Mouse (Mus musculus) neural tube, embryonic 14.5 days (tissue): ENCODE data around the gene Metap1d. TPM values are rescaled to one million over a fixed set of nuclear protein-coding genes. Genes with fewer than 3 reads are reported as not detected.

Experiments used
- ATAC-seq: fragments of 200-750 bp; cut with Nextera tagmentation; 2 replicates; pipeline ENCODE4 v1.8.0; 2017; ENCODE audit warnings: low read depth, mild to moderate bottlenecking, moderate TSS enrichment, moderate library complexity
- H3K27ac ChIP-seq: fragments of 300-500 bp; sonication (generic); 2 replicates; pipeline ENCODE4 v1.5.1; 2014; ENCODE audit warnings: low read depth, mild to moderate bottlenecking, control low read depth, low read length, moderate library complexity, mixed read lengths
- H3K27me3 ChIP-seq: fragments of 300-500 bp; sonication (generic); 2 replicates; pipeline ENCODE4 v1.6.1; 2014; ENCODE audit warnings: low read length; ENCODE audit not compliant: control insufficient read depth, insufficient read depth
- H3K36me3 ChIP-seq: fragments of 300-500 bp; sonication (generic); 2 replicates; pipeline ENCODE4 v1.6.1; 2014; ENCODE audit warnings: low read length, mixed read lengths; ENCODE audit not compliant: control insufficient read depth, insufficient read depth
- H3K4me1 ChIP-seq: fragments of 300-500 bp; sonication (generic); 2 replicates; pipeline ENCODE4 v1.6.1; 2014; ENCODE audit warnings: low read length; ENCODE audit not compliant: control insufficient read depth, insufficient read depth
- H3K4me2 ChIP-seq: fragments of 300-500 bp; sonication (generic); 2 replicates; pipeline ENCODE4 v1.6.1; 2014; ENCODE audit warnings: mild to moderate bottlenecking, low read depth, low read length, control low read depth
- H3K4me3 ChIP-seq: fragments of 300-500 bp; sonication (generic); 2 replicates; pipeline ENCODE4 v1.5.1; 2014; ENCODE audit warnings: low read depth, low read length, control low read depth, mixed read lengths
- H3K9ac ChIP-seq: fragments of 300-500 bp; sonication (generic); replicated peaks from 2 replicates; pipeline ENCODE4 v1.6.1; 2014; ENCODE audit warnings: low read depth, mild to moderate bottlenecking, control low read depth, low read length, mixed read lengths
- H3K9me3 ChIP-seq: fragments of 300-500 bp; sonication (generic); 2 replicates; pipeline ENCODE4 v1.6.1; 2016; ENCODE audit warnings: low read length; ENCODE audit not compliant: control insufficient read depth
- WGBS: fragments of 180-500 bp; shearing (Covaris S2); extraction: QIAGEN DNeasy Blood & Tissue Kit; methylation state at CpG from one replicate; pipeline ENCODE4 v1.1.7; 2014; 5-methylcytosine and 5-hydroxymethylcytosine counted together
- polyA plus RNA-seq: library from polyadenylated mRNA; unstranded; fragments of >200 nt; fragmentation: Nextera tagmentation; extraction: Ambion mirVana; gene quantifications from 2 replicates; pipeline ENCODE4 v1.2.1, GENCODE M21; 2014

Metap1d gene
- polyA plus RNA-seq, 1 experiment from 2014 or later: 39.3 TPM

DNA sequence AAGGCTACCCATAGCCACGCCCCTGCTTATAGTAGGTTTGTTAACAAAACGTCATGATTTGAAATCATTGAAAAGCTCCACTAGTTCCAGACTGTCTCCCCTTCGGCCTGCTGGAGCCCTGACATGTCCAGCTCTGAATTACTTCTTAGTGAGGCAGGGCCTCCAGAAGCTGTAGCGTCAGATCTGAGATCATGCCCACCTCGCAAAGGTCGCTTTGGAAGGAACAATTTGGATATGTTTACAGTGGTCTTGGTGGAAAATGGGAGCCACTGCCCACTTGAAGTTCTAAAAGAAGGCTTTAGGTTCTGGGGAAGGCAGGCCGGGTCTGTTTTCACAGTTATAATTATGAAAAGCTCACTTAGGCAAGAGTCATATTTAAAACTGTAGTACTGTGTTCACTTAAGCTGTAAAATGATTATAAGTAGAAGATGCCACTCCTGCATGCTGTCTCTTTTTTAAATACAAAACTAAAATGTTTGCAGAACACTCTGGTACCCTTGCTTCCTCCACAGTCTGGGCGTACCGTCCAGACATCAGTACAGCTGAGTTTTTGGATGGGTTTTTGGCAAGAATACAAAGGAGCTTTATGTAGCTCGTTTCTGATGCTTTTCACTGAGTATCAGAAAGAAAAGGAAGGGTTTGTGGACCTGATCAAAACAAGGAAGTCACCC, 30.1 kb downstream of the Metap1d start:
- Histone ChIP-seq H3K4me1 (no peaks in the 10 kb centered on the region), H3K27me3 (no peaks in the 10 kb centered on the region), H3K36me3 (no peaks in the 10 kb centered on the region), H3K9ac (no peak overlapping the region), H3K4me2 (no peak overlapping the region), H3K27ac (no peak overlapping the region), H3K9me3 (no peaks in the 10 kb centered on the region), H3K4me3 (no peak overlapping the region)
- 67% methylated on average over 10 of the region's 10 CpGs for WGBS
- ATAC-seq: no peak

DNA sequence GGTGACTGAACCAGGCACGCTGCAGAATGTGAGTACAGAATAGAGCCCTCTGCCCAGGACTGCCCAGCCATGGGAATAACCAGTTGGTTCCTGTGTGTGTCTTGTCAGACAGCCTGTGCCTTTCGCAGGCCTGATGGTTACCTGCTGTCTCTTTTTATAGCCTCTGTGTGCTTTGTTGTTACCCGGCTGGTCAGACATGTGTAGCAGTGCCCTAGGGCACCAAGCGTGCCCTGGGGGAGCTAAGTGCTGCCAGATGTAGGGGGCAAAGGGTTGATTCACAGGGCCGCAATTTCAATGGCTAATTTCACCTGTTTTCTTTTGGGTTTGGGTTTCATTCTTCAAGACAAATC, 30.6 kb downstream of the Metap1d start:
- no peak overlapping the region for H3K9ac ChIP-seq
- no peaks in the 10 kb centered on the region for H3K9me3 ChIP-seq
- no peaks in the 10 kb centered on the region for H3K4me1 ChIP-seq
- H3K4me2 ChIP-seq: no peak overlapping the region
- ATAC-seq: no peak; the same call in 1 of the 2 replicates
- 31% methylated on average over 5 of the region's 5 CpGs for WGBS
- H3K27me3 ChIP-seq: no peaks in the 10 kb centered on the region
- no peak overlapping the region for H3K4me3 ChIP-seq
- H3K27ac ChIP-seq: no peak overlapping the region
- H3K36me3 ChIP-seq: no peaks in the 10 kb centered on the region

DNA sequence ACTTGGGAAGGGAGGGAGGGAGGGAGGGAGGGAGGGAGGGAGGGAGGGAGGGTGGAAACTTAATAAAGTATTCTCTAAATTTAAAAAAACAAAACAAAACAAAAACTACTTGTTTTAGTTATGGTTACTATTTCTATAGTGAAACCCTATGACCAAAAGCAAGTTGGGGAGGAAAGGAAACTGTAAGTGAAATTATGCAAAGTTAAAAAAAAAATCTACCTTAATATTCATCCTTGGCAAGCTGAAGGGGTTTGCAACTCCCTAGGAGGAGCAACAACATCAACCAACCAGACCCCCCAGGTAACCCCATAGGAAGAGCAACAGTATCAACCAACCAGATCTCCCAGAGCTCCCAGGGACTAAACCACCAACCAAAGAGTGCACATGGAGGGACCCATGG, 38.2 kb downstream of the Metap1d start:
- Histone ChIP-seq H3K9me3 (no peaks in the 10 kb centered on the region), H3K4me1 (no peaks in the 10 kb centered on the region), H3K27ac (no peak overlapping the region), H3K36me3 (no peaks in the 10 kb centered on the region), H3K9ac (no peak overlapping the region), H3K4me3 (no peak overlapping the region), H3K4me2 (no peak overlapping the region), H3K27me3 (no peaks in the 10 kb centered on the region)
- no peak for ATAC-seq

DNA sequence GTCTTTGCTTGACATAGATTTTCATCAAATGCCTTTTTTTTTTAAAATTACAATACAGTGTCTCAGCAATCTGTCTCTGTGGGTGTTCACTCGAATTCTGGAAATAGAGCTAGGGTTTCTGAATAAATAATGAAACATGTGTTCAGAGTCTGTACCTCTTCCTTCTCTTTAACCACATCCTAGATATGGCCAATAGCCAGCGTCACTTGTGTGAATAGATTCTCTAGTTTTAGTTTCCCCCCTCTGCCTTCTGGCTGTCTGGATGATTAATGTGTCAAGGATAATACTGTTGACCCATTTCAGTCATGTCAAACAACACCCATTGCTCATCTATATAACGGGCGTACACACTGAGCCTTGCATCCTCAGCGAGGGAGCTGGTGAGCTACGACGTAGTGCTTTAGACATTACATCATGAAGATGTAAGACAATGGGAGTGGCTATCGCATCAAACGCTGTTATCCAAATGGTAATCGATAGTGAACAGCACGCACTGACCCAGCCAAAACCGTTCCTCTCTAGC, 40.1 kb downstream of the Metap1d start:
- Histone ChIP-seq H3K36me3 (no peaks in the 10 kb centered on the region), H3K27me3 (no peaks in the 10 kb centered on the region), H3K27ac (no peak overlapping the region), H3K9me3 (no peaks in the 10 kb centered on the region), H3K9ac (no peak overlapping the region), H3K4me3 (no peak overlapping the region), H3K4me1 (no peaks in the 10 kb centered on the region), H3K4me2 (no peak overlapping the region)
- ATAC-seq: no peak
- WGBS: 65% methylated on average over 12 of the region's 12 CpGs

DNA sequence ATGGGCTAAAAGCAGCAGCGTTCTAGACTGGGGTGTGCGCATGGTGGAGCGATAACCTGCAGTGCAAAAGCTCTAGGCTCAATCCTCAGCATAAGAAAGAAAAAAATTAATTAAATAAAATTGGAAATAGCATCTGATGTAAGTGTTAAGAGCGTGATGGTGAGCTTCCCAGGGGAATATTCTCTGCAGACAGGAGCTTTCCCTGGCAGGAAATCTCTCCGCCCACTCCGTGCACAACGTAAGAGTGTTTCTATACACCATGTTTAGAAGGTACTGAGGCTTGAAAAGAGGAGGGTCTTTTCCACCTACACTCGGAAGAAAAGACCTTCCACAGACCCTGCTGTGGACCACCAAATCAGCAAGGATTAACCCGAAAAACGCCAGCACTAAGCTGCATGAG, 41.4 kb downstream of the Metap1d start:
- H3K36me3 ChIP-seq: no peaks in the 10 kb centered on the region
- no peak overlapping the region for H3K4me2 ChIP-seq
- no peak for ATAC-seq
- 60% methylated on average over 10 of the region's 10 CpGs for WGBS
- H3K4me3 ChIP-seq: no peak overlapping the region
- no peak overlapping the region for H3K27ac ChIP-seq
- H3K9me3 ChIP-seq: no peaks in the 10 kb centered on the region
- no peaks in the 10 kb centered on the region for H3K27me3 ChIP-seq
- no peaks in the 10 kb centered on the region for H3K4me1 ChIP-seq
- H3K9ac ChIP-seq: no peak overlapping the region

DNA sequence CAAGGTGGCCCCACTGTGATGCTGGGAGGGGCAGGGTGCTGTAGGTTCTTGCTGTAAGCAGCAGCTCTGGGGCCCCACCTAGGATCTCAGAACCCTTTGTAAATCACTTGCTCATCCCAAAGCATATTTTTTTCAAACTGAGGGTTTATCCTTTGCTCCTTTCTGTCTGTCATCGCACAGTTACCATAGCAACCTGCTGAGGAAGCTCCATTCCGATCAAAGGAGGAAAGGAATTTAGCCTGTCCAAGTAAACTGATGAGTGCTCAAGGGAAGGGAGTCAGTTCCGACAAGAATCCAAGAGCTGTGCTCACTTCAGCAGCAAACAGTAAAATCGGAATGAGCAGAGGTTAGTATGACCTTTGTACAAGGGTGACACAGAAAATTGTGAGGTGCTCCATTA, 41.9 kb downstream of the Metap1d start:
- WGBS: 19% methylated on average over 4 of the region's 4 CpGs

DNA sequence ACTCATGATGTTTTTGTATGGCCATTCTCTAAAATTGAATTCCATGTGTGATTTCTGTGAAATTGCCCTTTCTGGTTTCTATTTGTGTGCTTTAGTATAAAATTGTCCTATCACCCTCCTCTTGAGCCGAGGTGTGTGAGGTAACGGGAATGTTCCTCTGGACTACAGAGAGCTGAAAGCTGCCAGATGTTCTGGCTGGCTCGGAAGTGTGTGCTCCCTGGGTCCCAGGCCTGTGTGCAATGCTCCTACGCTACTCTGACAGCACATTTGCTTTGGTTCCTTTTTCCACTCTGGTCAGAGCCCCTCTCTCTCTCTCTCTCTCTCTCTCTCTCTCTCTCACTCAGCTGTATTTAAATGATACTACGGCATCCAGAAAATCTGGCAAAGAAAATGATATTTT, 44.1 kb downstream of the Metap1d start:
- ATAC-seq: no peak

More for the DNA sequence above, 41.9 kb downstream of the Metap1d start:
- no peak overlapping the region for H3K4me2 ChIP-seq
- no peaks in the 10 kb centered on the region for H3K36me3 ChIP-seq
- no peak overlapping the region for H3K27ac ChIP-seq
- no peak overlapping the region for H3K4me3 ChIP-seq
- H3K4me1 ChIP-seq: no peaks in the 10 kb centered on the region
- no peak for ATAC-seq
- no peaks in the 10 kb centered on the region for H3K9me3 ChIP-seq
- no peak overlapping the region for H3K9ac ChIP-seq
- H3K27me3 ChIP-seq: no peaks in the 10 kb centered on the region

DNA sequence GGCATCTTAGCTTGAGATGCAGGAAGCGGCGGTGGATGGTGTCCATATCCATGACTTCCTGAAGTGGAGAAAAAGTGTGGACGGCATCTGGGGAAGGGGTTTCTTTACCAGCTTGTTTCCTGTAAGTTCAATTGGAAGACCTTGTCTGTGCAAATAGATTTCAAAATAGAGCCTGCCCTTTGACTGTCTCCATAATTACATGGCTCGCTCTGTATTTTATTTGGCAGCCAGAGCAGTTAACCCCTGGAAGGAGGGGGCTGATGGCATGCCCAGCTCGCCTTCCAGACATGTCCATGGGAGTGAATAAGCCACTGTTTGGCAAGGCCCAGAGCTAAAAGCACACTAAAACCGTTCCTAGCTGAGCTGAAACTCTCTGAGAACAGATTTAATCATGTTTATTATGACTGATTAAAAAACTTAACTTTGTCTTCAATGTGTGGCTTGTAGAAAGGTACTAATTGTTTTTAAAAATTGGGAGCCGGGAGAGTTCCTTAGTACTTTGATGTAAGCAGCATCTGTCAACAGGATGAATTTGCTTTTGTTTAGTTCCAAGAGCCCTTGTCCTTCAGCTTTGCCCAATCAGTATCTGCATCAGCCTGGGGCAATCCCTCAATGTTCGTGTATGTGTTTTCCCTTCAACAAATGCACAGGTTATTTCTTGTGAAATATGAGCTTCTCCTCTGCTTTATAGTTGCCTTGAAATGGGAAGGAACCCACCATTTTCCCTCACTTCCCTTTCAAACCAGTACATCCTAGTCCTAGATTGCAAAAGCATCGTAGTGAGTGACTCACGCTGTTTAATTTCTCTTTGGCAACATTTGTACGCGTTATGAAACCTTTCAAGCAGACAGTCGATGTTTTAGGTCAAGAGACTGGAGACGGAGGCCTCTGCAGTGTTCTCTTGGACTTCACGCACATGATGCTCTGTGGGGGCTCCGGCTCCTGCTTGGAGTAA, 46.5 kb downstream of the Metap1d start:
- Histone ChIP-seq H3K4me1 (no peaks in the 10 kb centered on the region), H3K36me3 (no peaks in the 10 kb centered on the region), H3K9ac (no peak overlapping the region), H3K9me3 (no peaks in the 10 kb centered on the region), H3K27me3 (no peaks in the 10 kb centered on the region), H3K4me3 (no peak overlapping the region), H3K4me2 (no peak overlapping the region), H3K27ac (no peak overlapping the region)
- WGBS: 68% methylated on average over 16 of the region's 16 CpGs
- ATAC-seq: no peak

More for the DNA sequence above, 44.1 kb downstream of the Metap1d start:
- Histone ChIP-seq H3K4me3 (no peak overlapping the region), H3K9ac (no peak overlapping the region), H3K4me1 (no peaks in the 10 kb centered on the region), H3K27ac (no peak overlapping the region), H3K27me3 (no peaks in the 10 kb centered on the region), H3K36me3 (no peaks in the 10 kb centered on the region), H3K4me2 (no peak overlapping the region), H3K9me3 (no peaks in the 10 kb centered on the region)
- 61% methylated on average over 5 of the region's 5 CpGs for WGBS

DNA sequence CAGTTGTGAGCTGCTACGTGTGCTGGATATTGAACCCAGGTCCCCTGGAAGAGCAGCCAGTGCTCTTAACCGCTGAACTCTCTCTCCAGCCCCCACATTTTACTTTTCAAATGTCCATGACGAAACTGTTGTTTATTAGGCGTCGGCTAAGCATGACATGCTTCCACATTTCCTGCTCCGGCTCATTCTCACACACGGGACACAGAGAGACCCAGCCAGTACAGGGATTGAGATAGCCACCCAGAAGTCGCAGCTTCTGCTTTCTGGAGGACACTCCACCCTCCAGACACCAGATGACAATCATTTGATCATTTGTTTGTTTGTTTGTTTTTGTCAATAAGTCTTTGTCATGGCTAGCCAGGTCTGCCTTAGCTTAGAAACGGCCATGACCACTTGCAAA, 51.8 kb downstream of the Metap1d start:
- 67% methylated on average over 9 of the region's 9 CpGs for WGBS
- Histone ChIP-seq H3K4me3 (no peak overlapping the region), H3K27ac (no peak overlapping the region), H3K36me3 (no peaks in the 10 kb centered on the region), H3K4me2 (no peak overlapping the region), H3K9me3 (no peaks in the 10 kb centered on the region), H3K9ac (no peak overlapping the region), H3K27me3 (no peaks in the 10 kb centered on the region), H3K4me1 (no peaks in the 10 kb centered on the region)
- ATAC-seq: no peak
